Mouse (Mus musculus): ENCODE data around the gene Hyal3. TPM values are rescaled to one million over a fixed set of nuclear protein-coding genes. Genes with fewer than 3 reads are reported as not detected.

Gene Hyal3
- 1.6 and 2.8 TPM in 2 replicates for polyA plus RNA-seq (2015; fragmentation: Nextera tagmentation; extraction: Ambion mirVana)

DNA sequence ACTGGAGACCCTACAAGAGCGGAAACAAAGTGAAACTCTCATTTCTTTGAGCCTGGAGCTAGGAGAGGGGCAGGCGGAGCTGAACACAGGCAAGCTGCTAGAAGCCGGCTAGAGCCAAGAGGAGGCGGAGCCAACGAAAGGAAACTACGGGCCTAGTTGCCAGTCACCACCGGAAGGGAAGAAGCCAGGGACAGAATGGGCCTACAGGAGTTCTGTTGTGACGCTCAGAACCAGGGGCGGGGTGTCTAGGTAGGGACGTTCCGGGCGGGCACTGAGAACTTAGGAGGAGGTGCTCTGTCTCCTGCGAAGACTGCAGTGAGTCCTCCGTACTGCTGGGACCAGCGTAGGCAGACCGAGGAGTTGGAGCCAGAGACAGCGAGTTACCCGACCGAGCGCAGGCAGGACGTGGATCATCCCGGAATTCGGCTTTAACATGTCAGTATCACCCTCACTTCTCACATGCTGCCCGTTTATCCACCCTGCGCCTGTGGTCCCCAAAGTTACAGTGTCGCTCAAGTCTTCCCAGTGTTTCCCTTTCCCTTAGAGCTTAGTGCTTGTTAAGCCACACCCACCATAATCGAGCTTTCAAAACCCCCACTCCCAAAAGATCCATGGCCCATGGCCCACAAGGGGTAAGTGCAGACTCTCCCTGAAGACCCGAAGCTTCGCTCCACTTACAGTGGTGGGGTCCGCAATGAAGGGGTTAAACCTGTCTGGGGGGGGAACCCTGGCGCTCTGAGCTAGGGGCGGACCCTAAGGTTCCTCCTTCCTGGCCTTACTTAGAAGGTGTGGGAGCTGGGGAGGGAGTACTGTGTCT lies at the start of gene Hyal3:
Gene Hyal3 (plus strand): TSS at position 318 of the 817 bp plus-strand sequence.
- Histone ChIP-seq H3K9me3 (no peaks in the 10 kb centered on the region), H3K4me1 (peaks cover 54% of the 10 kb centered on the region), H3K9ac (peak within 1 kb of the TSS; percentile 83), H3K36me3 (peaks cover 20% of the 10 kb centered on the region), H3K4me2 (peak within 1 kb of the TSS; percentile 93), H3K4me3 (peak within 1 kb of the TSS; percentile 59), H3K27ac (peak within 1 kb of the TSS; percentile 96), H3K27me3 (no peaks in the 10 kb centered on the region)
- under 1% methylated on average over 32 of the region's 32 CpGs for WGBS
- peak; percentile 61 for ATAC-seq (ENCODE audit: insufficient number of reproducible peaks, insufficient read depth, low FRiP score, low TSS enrichment, low read depth)

- Histone ChIP-seq H3K4me2 (peak within 1 kb of the TSS; percentile 96), H3K4me1 (peaks cover 27% of the 10 kb centered on the region), H3K9me3 (no peaks in the 10 kb centered on the region), H3K36me3 (peaks cover 23% of the 10 kb centered on the region), H3K4me3 (peak within 1 kb of the TSS; percentile 94), H3K27ac (peak within 1 kb of the TSS; percentile 85), H3K9ac (peak within 1 kb of the TSS; percentile 89), H3K27me3 (peaks cover 4% of the 10 kb centered on the region; the same call in 1 of the 2 replicates)
- peak; percentile 96 for ATAC-seq (ENCODE audit: insufficient number of reproducible peaks, insufficient read depth, low FRiP score, low TSS enrichment, low read depth)
- under 1% methylated on average over 48 of the region's 48 CpGs for WGBS
Measured at GRCm38 (mm10) chr9:107533791-107534407, 46.7 kb upstream of the Hyal3 start, which contains the start of gene Tmem115. Tmem115 (plus strand) TSS chr9:107533945.

DNA sequence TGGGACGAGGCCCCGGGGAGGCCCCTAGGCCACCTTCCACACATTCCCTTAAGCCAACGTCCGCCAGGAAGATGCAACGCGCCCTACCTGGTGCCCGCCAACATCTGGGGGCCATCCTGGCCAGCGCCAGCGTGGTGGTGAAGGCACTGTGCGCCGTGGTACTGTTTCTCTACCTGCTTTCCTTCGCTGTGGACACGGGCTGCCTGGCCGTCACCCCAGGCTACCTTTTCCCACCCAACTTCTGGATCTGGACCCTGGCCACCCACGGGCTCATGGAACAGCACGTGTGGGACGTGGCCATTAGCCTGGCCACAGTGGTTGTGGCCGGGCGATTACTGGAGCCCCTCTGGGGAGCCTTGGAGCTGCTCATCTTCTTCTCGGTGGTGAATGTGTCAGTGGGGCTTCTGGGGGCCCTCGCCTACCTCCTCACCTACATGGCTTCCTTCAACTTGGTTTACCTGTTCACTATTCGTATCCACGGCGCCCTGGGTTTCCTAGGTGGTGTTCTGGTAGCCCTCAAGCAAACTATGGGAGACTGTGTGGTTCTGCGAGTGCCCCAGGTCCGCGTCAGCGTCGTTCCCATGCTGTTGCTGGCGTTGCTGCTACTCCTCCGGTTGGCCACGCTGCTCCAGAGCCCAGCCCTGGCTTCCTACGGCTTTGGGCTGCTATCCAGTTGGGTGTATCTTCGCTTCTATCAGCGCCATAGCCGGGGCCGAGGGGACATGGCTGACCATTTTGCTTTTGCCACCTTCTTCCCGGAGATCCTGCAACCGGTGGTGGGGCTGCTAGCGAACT lies 46.0 kb upstream of the Hyal3 start:
- ATAC-seq (ENCODE audit: insufficient number of reproducible peaks, insufficient read depth, low FRiP score, low TSS enrichment, low read depth): no peak
- peaks cover 4% of the 10 kb centered on the region; the same call in 1 of the 2 replicates for H3K27me3 ChIP-seq
- peaks cover 27% of the 10 kb centered on the region for H3K4me1 ChIP-seq
- no peaks in the 10 kb centered on the region for H3K9me3 ChIP-seq
- peaks cover 30% of the 10 kb centered on the region for H3K36me3 ChIP-seq
- under 1% methylated on average over 40 of the region's 40 CpGs for WGBS
- H3K4me3 ChIP-seq: peak overlapping the region; percentile 94
- peak overlapping the region; percentile 85 for H3K27ac ChIP-seq
- H3K9ac ChIP-seq: peak overlapping the region; percentile 89
- H3K4me2 ChIP-seq: peak overlapping the region; percentile 96

- H3K9me3 ChIP-seq: no peaks in the 10 kb centered on the region
- ATAC-seq (ENCODE audit: insufficient number of reproducible peaks, insufficient read depth, low FRiP score, low TSS enrichment, low read depth): no peak
- peaks cover 48% of the 10 kb centered on the region for H3K4me1 ChIP-seq
- no peaks in the 10 kb centered on the region for H3K27me3 ChIP-seq
- no peak overlapping the region for H3K4me2 ChIP-seq
- peaks cover 36% of the 10 kb centered on the region for H3K36me3 ChIP-seq
- H3K9ac ChIP-seq: no peak overlapping the region
- 93% methylated on average over 7 of the region's 7 CpGs for WGBS
- H3K27ac ChIP-seq: no peak overlapping the region
- H3K4me3 ChIP-seq: no peak overlapping the region
Measured at GRCm38 (mm10) chr9:107538231-107538630, 42.4 kb upstream of the Hyal3 start.

DNA sequence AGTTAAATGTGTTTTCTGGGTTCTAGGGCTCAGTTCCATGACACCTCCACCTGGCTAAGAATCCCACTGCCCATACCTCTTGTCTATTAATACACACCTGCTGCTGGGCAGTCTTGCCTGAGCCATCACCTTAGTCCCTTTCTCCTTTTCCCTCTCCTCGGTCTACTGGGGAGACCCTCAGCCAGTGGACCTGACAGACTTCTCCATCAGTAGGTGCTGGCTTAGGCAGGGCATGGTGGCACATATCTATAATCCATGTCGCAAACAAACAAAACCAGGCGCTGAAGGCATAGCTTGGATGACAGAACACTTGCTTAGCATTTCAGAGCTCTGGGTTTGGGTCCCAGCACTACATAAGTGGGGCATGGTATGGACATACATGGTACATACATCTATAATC lies 41.9 kb upstream of the Hyal3 start:
- Histone ChIP-seq H3K4me3 (no peak overlapping the region), H3K9me3 (no peaks in the 10 kb centered on the region), H3K4me1 (peaks cover 48% of the 10 kb centered on the region), H3K4me2 (no peak overlapping the region), H3K27ac (no peak overlapping the region), H3K9ac (no peak overlapping the region), H3K36me3 (peaks cover 40% of the 10 kb centered on the region), H3K27me3 (no peaks in the 10 kb centered on the region)
- 91% methylated on average over 3 of the region's 3 CpGs for WGBS
- no peak for ATAC-seq (ENCODE audit: insufficient number of reproducible peaks, insufficient read depth, low FRiP score, low TSS enrichment, low read depth)

DNA sequence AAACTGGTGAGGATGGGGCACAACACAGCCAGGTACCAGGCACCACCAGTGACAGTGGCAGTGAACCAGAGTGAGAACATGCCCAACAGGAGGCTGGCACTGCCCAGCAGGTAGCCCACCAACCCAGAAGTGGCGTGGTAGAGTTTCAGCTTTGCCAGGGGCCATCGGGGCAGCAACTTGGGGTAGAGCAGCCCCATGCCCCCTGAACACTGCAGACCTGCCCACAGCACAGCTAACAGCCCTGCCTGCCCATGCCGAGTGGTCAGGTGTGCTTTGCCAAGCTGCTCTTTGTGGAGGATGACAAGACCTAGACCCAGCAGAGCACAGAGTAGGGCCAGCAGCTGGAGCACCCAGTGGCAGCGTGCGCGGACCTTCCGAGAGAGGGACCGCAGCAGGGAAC lies 40.7 kb upstream of the Hyal3 start:
- 93% methylated on average over 8 of the region's 8 CpGs for WGBS
- Histone ChIP-seq H3K36me3 (peaks cover 51% of the 10 kb centered on the region), H3K4me1 (peaks cover 48% of the 10 kb centered on the region), H3K27me3 (no peaks in the 10 kb centered on the region), H3K4me3 (no peak overlapping the region), H3K9ac (no peak overlapping the region), H3K27ac (no peak overlapping the region), H3K9me3 (no peaks in the 10 kb centered on the region), H3K4me2 (no peak overlapping the region)
- no peak for ATAC-seq (ENCODE audit: insufficient number of reproducible peaks, insufficient read depth, low FRiP score, low TSS enrichment, low read depth)

DNA sequence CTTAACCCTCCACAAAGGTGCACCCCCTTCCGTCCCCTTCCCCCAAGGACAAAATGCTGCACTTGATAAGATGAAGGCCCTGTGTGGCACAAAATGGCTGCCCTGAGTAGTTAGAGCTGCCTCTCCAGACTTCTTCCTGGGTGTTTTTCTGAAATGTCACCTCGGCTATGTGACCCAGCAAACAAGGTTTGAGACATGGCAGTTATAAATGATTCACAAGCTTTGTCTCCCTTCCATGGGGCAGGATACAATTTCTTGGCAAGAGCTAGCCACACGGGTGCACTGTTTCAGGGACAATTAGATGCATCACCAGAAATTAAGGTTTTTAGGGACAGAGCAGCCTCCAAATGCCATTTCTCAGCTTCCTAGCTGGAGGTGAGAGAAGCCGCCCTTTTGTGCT lies 40.2 kb upstream of the Hyal3 start:
- H3K36me3 ChIP-seq: peaks cover 56% of the 10 kb centered on the region
- H3K9me3 ChIP-seq: no peaks in the 10 kb centered on the region
- no peak overlapping the region for H3K4me3 ChIP-seq
- WGBS: 77% methylated on average over 4 of the region's 4 CpGs
- H3K9ac ChIP-seq: peak overlapping the region; percentile 70
- H3K4me1 ChIP-seq: peaks cover 47% of the 10 kb centered on the region
- no peaks in the 10 kb centered on the region for H3K27me3 ChIP-seq
- H3K27ac ChIP-seq: no peak overlapping the region
- peak overlapping the region; percentile 79 for H3K4me2 ChIP-seq
- ATAC-seq (ENCODE audit: insufficient number of reproducible peaks, insufficient read depth, low FRiP score, low TSS enrichment, low read depth): no peak

DNA sequence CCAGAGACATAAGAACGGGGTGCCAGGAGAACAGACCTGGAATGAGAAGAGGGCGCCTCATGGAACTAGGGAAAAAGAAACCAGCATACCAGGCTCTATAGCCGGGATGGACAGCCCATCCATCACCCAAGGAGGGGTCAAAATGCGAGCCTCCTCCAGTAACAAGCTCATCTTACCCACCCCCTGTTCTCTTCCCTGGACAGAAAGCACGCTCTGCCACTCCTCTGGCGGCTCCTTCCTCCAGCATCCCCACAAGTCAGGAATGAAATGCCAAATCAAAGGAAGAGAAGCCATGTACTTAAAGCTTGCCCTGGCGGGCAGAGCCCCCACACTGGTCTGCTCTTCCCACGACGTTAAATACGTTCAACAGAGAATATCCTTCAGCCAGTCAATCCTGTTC lies 39.6 kb upstream of the Hyal3 start:
- peak overlapping the region; percentile 69 for H3K4me3 ChIP-seq
- peaks cover 45% of the 10 kb centered on the region for H3K4me1 ChIP-seq
- peaks cover 57% of the 10 kb centered on the region for H3K36me3 ChIP-seq
- H3K9ac ChIP-seq: peak overlapping the region; percentile 70
- no peaks in the 10 kb centered on the region for H3K9me3 ChIP-seq
- no peaks in the 10 kb centered on the region for H3K27me3 ChIP-seq
- no peak for ATAC-seq (ENCODE audit: insufficient number of reproducible peaks, insufficient read depth, low FRiP score, low TSS enrichment, low read depth)
- H3K4me2 ChIP-seq: peak overlapping the region; percentile 79
- H3K27ac ChIP-seq: 0 out of 2 replicates have a peak overlapping the region, but pooled peaks have one; percentile 39
- WGBS: 39% methylated on average over 10 of the region's 10 CpGs

DNA sequence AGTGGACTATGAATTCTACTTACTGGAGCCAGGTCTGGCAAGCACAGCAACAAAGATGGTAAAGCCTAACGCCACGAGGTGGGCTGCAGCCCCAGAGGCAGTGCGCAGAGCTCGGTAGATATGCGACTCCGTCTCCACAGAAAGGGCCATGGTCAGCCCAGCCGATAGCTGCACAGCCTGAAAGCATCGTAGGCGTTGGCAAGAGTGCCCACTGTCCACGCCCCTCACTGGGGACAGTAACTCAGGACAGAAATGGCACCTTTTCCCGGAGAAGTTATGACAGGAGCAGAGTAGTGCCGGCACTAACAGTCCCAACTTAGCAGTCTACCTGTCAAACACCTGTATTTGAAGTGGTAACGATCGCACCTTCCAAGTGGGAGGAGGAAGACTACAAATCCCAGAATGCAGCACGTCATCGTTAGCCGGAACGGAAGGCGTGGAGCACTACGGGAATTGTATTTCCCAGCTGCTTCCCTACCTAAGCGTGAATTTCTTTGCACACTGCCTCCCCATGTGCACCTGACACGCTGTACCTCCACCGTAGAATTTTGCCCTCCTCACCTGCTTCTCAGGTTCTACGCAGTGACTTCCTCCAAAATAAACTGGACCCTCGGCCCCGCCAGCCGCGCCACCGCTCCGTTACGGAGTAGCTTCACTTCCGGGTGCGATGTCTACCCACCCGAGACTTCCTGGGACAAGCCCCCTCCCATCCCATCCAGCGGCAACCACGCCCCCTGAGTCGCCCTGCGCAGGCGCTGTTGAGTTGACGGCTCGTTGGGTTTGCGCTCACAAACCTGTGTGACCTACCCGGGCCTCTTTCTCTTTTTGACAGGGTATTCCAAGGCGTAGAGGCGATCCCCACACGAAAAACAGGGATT lies 38.9 kb upstream of the Hyal3 start, which contains the start of the genes Cyb561d2 and Nprl2:
Gene Cyb561d2 (minus strand): TSS at position 720 of the 878 bp plus-strand sequence.
Gene Nprl2 (plus strand): TSS at position 753 of the 878 bp plus-strand sequence.
- H3K4me2 ChIP-seq: peak within 1 kb of the TSS; percentile 79
- H3K4me3 ChIP-seq: peak within 1 kb of the TSS; percentile 69
- ATAC-seq (ENCODE audit: insufficient number of reproducible peaks, insufficient read depth, low FRiP score, low TSS enrichment, low read depth): peak; percentile 74
- peak within 1 kb of the TSS; percentile 76 for H3K9ac ChIP-seq
- peak within 1 kb of the TSS; percentile 39; the same call in 1 of the 2 replicates for H3K27ac ChIP-seq
- peaks cover 45% of the 10 kb centered on the region for H3K4me1 ChIP-seq
- H3K9me3 ChIP-seq: no peaks in the 10 kb centered on the region
- peaks cover 56% of the 10 kb centered on the region for H3K36me3 ChIP-seq
- no peaks in the 10 kb centered on the region for H3K27me3 ChIP-seq
- under 1% methylated on average over 46 of the region's 46 CpGs for WGBS

- Histone ChIP-seq H3K9ac (peak overlapping the region; percentile 76), H3K27ac (0 out of 2 replicates have a peak overlapping the region, but pooled peaks have one; percentile 39), H3K36me3 (peaks cover 50% of the 10 kb centered on the region), H3K27me3 (no peaks in the 10 kb centered on the region), H3K9me3 (no peaks in the 10 kb centered on the region), H3K4me3 (peak overlapping the region; percentile 69), H3K4me1 (peaks cover 45% of the 10 kb centered on the region), H3K4me2 (peak overlapping the region; percentile 79)
- 1% methylated on average over 11 of the region's 11 CpGs for WGBS
- no peak for ATAC-seq (ENCODE audit: insufficient number of reproducible peaks, insufficient read depth, low FRiP score, low TSS enrichment, low read depth)
Measured at GRCm38 (mm10) chr9:107542352-107542686, 38.3 kb upstream of the Hyal3 start.
